Mouse (Mus musculus) midbrain, embryonic 12.5 days (tissue): ENCODE measurements at regions not wholly inside any gene's neighbourhood (a gene's known extent, or its start where the extent isn't known, plus 50 kb on each side); places are given as distances from the start of the nearest gene placed in this dataset.

Source experiments
- ATAC-seq: fragments of 200-750 bp; cut with Nextera tagmentation; 2 replicates; pipeline ENCODE4 v1.8.0; 2017; ENCODE audit warnings: low read depth, moderate TSS enrichment, moderate library complexity; ENCODE audit not compliant: low FRiP score
- H3K27ac ChIP-seq: fragments of 300-500 bp; sonication (generic); replicated peaks from 2 replicates; pipeline ENCODE4 v1.5.1; 2016; ENCODE audit warnings: mild to moderate bottlenecking
- H3K27me3 ChIP-seq: fragments of 300-500 bp; sonication (generic); 2 replicates; pipeline ENCODE4 v1.6.1; 2016; ENCODE audit warnings: mild to moderate bottlenecking
- H3K36me3 ChIP-seq: fragments of 300-500 bp; sonication (generic); 2 replicates; pipeline ENCODE4 v1.6.1; 2016
- H3K4me1 ChIP-seq: fragments of 300-500 bp; sonication (generic); 2 replicates; pipeline ENCODE4 v1.6.1; 2016
- H3K4me2 ChIP-seq: fragments of 300-500 bp; sonication (generic); replicated peaks from 2 replicates; pipeline ENCODE4 v1.6.1; 2016; ENCODE audit warnings: mild to moderate bottlenecking, moderate library complexity
- H3K4me3 ChIP-seq: fragments of 300-500 bp; sonication (generic); 2 replicates; pipeline ENCODE4 v1.5.1; 2016; ENCODE audit warnings: mild to moderate bottlenecking
- H3K9ac ChIP-seq: fragments of 300-500 bp; sonication (generic); replicated peaks from 2 replicates; pipeline ENCODE4 v1.6.1; 2016; ENCODE audit warnings: mild to moderate bottlenecking, moderate library complexity
- H3K9me3 ChIP-seq: fragments of 300-500 bp; sonication (generic); 2 replicates; pipeline ENCODE4 v1.6.1; 2016; ENCODE audit warnings: mild to moderate bottlenecking
- WGBS: fragments of 180-500 bp; shearing (Covaris S2); methylation state at CpG from one replicate; pipeline ENCODE4 v1.1.7; 2016; 5-methylcytosine and 5-hydroxymethylcytosine counted together

- Histone ChIP-seq H3K4me2 (no peak overlapping the region), H3K9ac (no peak overlapping the region), H3K9me3 (peaks cover 7% of the 10 kb centered on the region), H3K4me1 (no peaks in the 10 kb centered on the region), H3K27me3 (no peaks in the 10 kb centered on the region), H3K27ac (no peak overlapping the region), H3K36me3 (no peaks in the 10 kb centered on the region), H3K4me3 (no peak overlapping the region)
- 94% methylated on average over 1 of the region's 1 CpGs for WGBS
- ATAC-seq = no peak
Observed at GRCm38 (mm10) chr14:97694238-97694637, 475.3 kb downstream of the Dach1 start.

GRCm38 (mm10) chr14:97684617-97685016 lies 484.9 kb downstream of the Dach1 start:
- H3K4me3 ChIP-seq = no peak overlapping the region

GRCm38 (mm10) chr14:97667806-97668205 lies 501.8 kb downstream of the Dach1 start:
- Histone ChIP-seq H3K9ac (no peak overlapping the region), H3K4me1 (no peaks in the 10 kb centered on the region), H3K4me3 (no peak overlapping the region), H3K36me3 (no peaks in the 10 kb centered on the region), H3K27ac (no peak overlapping the region), H3K9me3 (no peaks in the 10 kb centered on the region), H3K4me2 (no peak overlapping the region), H3K27me3 (no peaks in the 10 kb centered on the region)
- 77% methylated on average over 2 of the region's 2 CpGs for WGBS
- no peak for ATAC-seq

More at GRCm38 (mm10) chr14:97684617-97685016, 484.9 kb downstream of the Dach1 start:
- H3K4me2 ChIP-seq = no peak overlapping the region
- H3K4me1 ChIP-seq = no peaks in the 10 kb centered on the region
- no peaks in the 10 kb centered on the region for H3K27me3 ChIP-seq
- H3K9me3 ChIP-seq = no peaks in the 10 kb centered on the region
- no peaks in the 10 kb centered on the region for H3K36me3 ChIP-seq
- no peak overlapping the region for H3K9ac ChIP-seq
- WGBS = 87% methylated on average over 3 of the region's 3 CpGs
- no peak overlapping the region for H3K27ac ChIP-seq
- no peak for ATAC-seq

- no peak overlapping the region for H3K27ac ChIP-seq
Observed at GRCm38 (mm10) chr14:97638187-97638792, 531.3 kb downstream of the Dach1 start.

GRCm38 (mm10) chr14:97611438-97611837 lies 558.1 kb downstream of the Dach1 start:
- Histone ChIP-seq H3K4me1 (no peaks in the 10 kb centered on the region), H3K27me3 (no peaks in the 10 kb centered on the region), H3K9ac (no peak overlapping the region), H3K27ac (no peak overlapping the region), H3K4me3 (no peak overlapping the region), H3K4me2 (no peak overlapping the region), H3K36me3 (no peaks in the 10 kb centered on the region), H3K9me3 (no peaks in the 10 kb centered on the region)
- 91% methylated on average over 1 of the region's 1 CpGs for WGBS
- no peak for ATAC-seq

More at GRCm38 (mm10) chr14:97638187-97638792, 531.3 kb downstream of the Dach1 start:
- no peak overlapping the region for H3K4me3 ChIP-seq
- H3K36me3 ChIP-seq = no peaks in the 10 kb centered on the region
- no peak overlapping the region for H3K4me2 ChIP-seq
- no peak overlapping the region for H3K9ac ChIP-seq
- H3K9me3 ChIP-seq = no peaks in the 10 kb centered on the region
- H3K27me3 ChIP-seq = no peaks in the 10 kb centered on the region
- ATAC-seq = peak; percentile 47; the same call in 1 of the 2 replicates
- H3K4me1 ChIP-seq = 0 out of 2 replicates have a peak, but pooled peaks cover 6% of the 10 kb centered on the region
- 39% methylated on average over 4 of the region's 4 CpGs for WGBS

- WGBS = 38% methylated on average over 5 of the region's 5 CpGs
- Histone ChIP-seq H3K9me3 (no peaks in the 10 kb centered on the region), H3K4me3 (no peak overlapping the region), H3K36me3 (no peaks in the 10 kb centered on the region), H3K4me1 (no peaks in the 10 kb centered on the region), H3K4me2 (no peak overlapping the region), H3K27ac (no peak overlapping the region), H3K27me3 (no peaks in the 10 kb centered on the region), H3K9ac (no peak overlapping the region)
- ATAC-seq = no peak
Observed at GRCm38 (mm10) chr14:97596694-97597093, 572.9 kb downstream of the Dach1 start.

- Histone ChIP-seq H3K4me2 (peak overlapping the region; percentile 17), H3K27ac (peak overlapping the region; percentile 46; the same call in 1 of the 2 replicates), H3K9me3 (no peaks in the 10 kb centered on the region), H3K4me1 (peaks cover 7% of the 10 kb centered on the region), H3K9ac (no peak overlapping the region), H3K36me3 (no peaks in the 10 kb centered on the region), H3K4me3 (no peak overlapping the region), H3K27me3 (no peaks in the 10 kb centered on the region)
- peak; percentile 34 for ATAC-seq
- WGBS = 55% methylated on average over 4 of the region's 4 CpGs
Observed at GRCm38 (mm10) chr14:97588611-97589010, 581.0 kb downstream of the Dach1 start.

- WGBS = 3% methylated on average over 7 of the region's 7 CpGs
- H3K27me3 ChIP-seq = no peaks in the 10 kb centered on the region
- H3K9me3 ChIP-seq = no peaks in the 10 kb centered on the region
- no peaks in the 10 kb centered on the region for H3K36me3 ChIP-seq
- peaks cover 7% of the 10 kb centered on the region for H3K4me1 ChIP-seq
- peak; percentile 87 for ATAC-seq
- peak overlapping the region; percentile 17 for H3K4me2 ChIP-seq
- H3K9ac ChIP-seq = no peak overlapping the region
- H3K27ac ChIP-seq = peak overlapping the region; percentile 46; the same call in 1 of the 2 replicates
- H3K4me3 ChIP-seq = no peak overlapping the region
Observed at GRCm38 (mm10) chr14:97588182-97588581, 581.4 kb downstream of the Dach1 start.

GRCm38 (mm10) chr14:97586962-97587361 lies 582.6 kb downstream of the Dach1 start:
- H3K4me1 ChIP-seq = peaks cover 7% of the 10 kb centered on the region
- H3K36me3 ChIP-seq = no peaks in the 10 kb centered on the region
- no peaks in the 10 kb centered on the region for H3K9me3 ChIP-seq
- no peak overlapping the region for H3K27ac ChIP-seq
- WGBS = 14% methylated on average over 4 of the region's 4 CpGs
- H3K9ac ChIP-seq = no peak overlapping the region
- no peak overlapping the region for H3K4me2 ChIP-seq
- no peaks in the 10 kb centered on the region for H3K27me3 ChIP-seq
- peak; percentile 80 for ATAC-seq
- no peak overlapping the region for H3K4me3 ChIP-seq

GRCm38 (mm10) chr14:97570274-97570673 lies 599.3 kb downstream of the Dach1 start:
- H3K4me1 ChIP-seq = no peaks in the 10 kb centered on the region

GRCm38 (mm10) chr14:97560121-97560907 lies 609.3 kb downstream of the Dach1 start:
- WGBS = 35% methylated on average over 7 of the region's 7 CpGs
- H3K27ac ChIP-seq = 0 out of 2 replicates have a peak overlapping the region, but pooled peaks have one; percentile 4
- H3K9me3 ChIP-seq = no peaks in the 10 kb centered on the region
- H3K4me3 ChIP-seq = no peak overlapping the region
- H3K4me2 ChIP-seq = no peak overlapping the region
- no peak for ATAC-seq
- H3K9ac ChIP-seq = no peak overlapping the region
- H3K27me3 ChIP-seq = no peaks in the 10 kb centered on the region
- H3K4me1 ChIP-seq = peaks cover 3% of the 10 kb centered on the region; the same call in 1 of the 2 replicates
- H3K36me3 ChIP-seq = no peaks in the 10 kb centered on the region

More at GRCm38 (mm10) chr14:97570274-97570673, 599.3 kb downstream of the Dach1 start:
- Histone ChIP-seq H3K27me3 (no peaks in the 10 kb centered on the region), H3K9me3 (no peaks in the 10 kb centered on the region), H3K4me3 (no peak overlapping the region), H3K27ac (no peak overlapping the region), H3K4me2 (no peak overlapping the region), H3K9ac (no peak overlapping the region), H3K36me3 (no peaks in the 10 kb centered on the region)
- WGBS = 89% methylated on average over 1 of the region's 1 CpGs
- ATAC-seq = no peak

- peaks cover 3% of the 10 kb centered on the region; the same call in 1 of the 2 replicates for H3K4me1 ChIP-seq
- WGBS = 2% methylated on average over 1 of the region's 1 CpGs
- H3K9ac ChIP-seq = no peak overlapping the region
- H3K36me3 ChIP-seq = no peaks in the 10 kb centered on the region
- H3K9me3 ChIP-seq = no peaks in the 10 kb centered on the region
- H3K27me3 ChIP-seq = no peaks in the 10 kb centered on the region
- H3K4me3 ChIP-seq = no peak overlapping the region
- ATAC-seq = 0 out of 2 replicates have a peak, but pooled peaks have one; percentile 34
- H3K27ac ChIP-seq = no peak overlapping the region
- no peak overlapping the region for H3K4me2 ChIP-seq
Observed at GRCm38 (mm10) chr14:97559559-97559958, 610.0 kb downstream of the Dach1 start.
